Comparison of ENCODE assay signal across 25 mouse cellular contexts in genomic region chr2:106086121-106086520, GRCm38 (mm10).
DNase-seq lines count a peak whose midpoint lies in the region; ATAC-seq and TF ChIP-seq lines count a peak whose summit lies in the region.
"Had no signal": no experiment of that assay in that cellular context is flagged by ENCODE, and none has a peak within 500 bp of the region (broad histone marks: within the 10 kb centered on the region; RNA-seq: fewer than 3 reads in every experiment).

No protein-coding gene starts in this region.

- no peaks in the 10 kb centered on the region for H3K36me3 ChIP-seq in embryonic facial prominence, embryonic 14.5 days (ENCODE audit: control insufficient read depth, insufficient read depth, low read length)
- H3K36me3 ChIP-seq in embryonic facial prominence, embryonic 10.5 days (replicated peaks): no peaks in the 10 kb centered on the region
- no peaks in the 10 kb centered on the region for H3K36me3 ChIP-seq in kidney, postnatal 0 days (ENCODE audit: insufficient read depth, low read length)
- H3K36me3 ChIP-seq: heart, embryonic 10.5 days; kidney, embryonic 15.5 days; limb, embryonic 12.5 days; liver, embryonic 12.5 days; neural tube, embryonic 12.5 days had no signal

- H3K27ac ChIP-seq in embryonic facial prominence, embryonic 14.5 days (replicated peaks; ENCODE audit: low read depth, low read length): no peak overlapping the region
- H3K27ac ChIP-seq in embryonic facial prominence, embryonic 10.5 days (replicated peaks): no peak overlapping the region
- H3K27ac ChIP-seq in kidney, postnatal 0 days: no peak overlapping the region
- H3K27ac ChIP-seq: heart, embryonic 10.5 days; kidney, embryonic 15.5 days; limb, embryonic 12.5 days; liver, embryonic 12.5 days; neural tube, embryonic 12.5 days had no signal

- H3K27me3 ChIP-seq in embryonic facial prominence, embryonic 14.5 days (replicated peaks; ENCODE audit: control insufficient read depth, insufficient read depth, low read length): no peaks in the 10 kb centered on the region; the same call in 1 of the 2 replicates
- H3K27me3 ChIP-seq in embryonic facial prominence, embryonic 10.5 days (replicated peaks; ENCODE audit: low read depth, poor library complexity, severe bottlenecking): peaks cover 4% of the 10 kb centered on the region; the same call in 1 of the 2 replicates
- no peaks in the 10 kb centered on the region for H3K27me3 ChIP-seq in kidney, postnatal 0 days (ENCODE audit: insufficient read depth, low read length)
- H3K27me3 ChIP-seq: limb, embryonic 12.5 days; liver, embryonic 12.5 days; neural tube, embryonic 12.5 days had no signal

- no peaks in the 10 kb centered on the region for H3K9me3 ChIP-seq in embryonic facial prominence, embryonic 14.5 days (ENCODE audit: control insufficient read depth, low read length)
- no peaks in the 10 kb centered on the region for H3K9me3 ChIP-seq in embryonic facial prominence, embryonic 10.5 days
- H3K9me3 ChIP-seq in kidney, postnatal 0 days (replicated peaks; ENCODE audit: low read length): no peaks in the 10 kb centered on the region
- H3K9me3 ChIP-seq: heart, embryonic 10.5 days; kidney, embryonic 15.5 days; limb, embryonic 12.5 days; liver, embryonic 12.5 days; neural tube, embryonic 12.5 days had no signal

- TF ChIP-seq CTCF in kidney, postnatal 0 days (IDR thresholded peaks at IDR 0.05; ENCODE audit: low read depth): peak; percentile 41

- no peak overlapping the region for H3K9ac ChIP-seq in embryonic facial prominence, embryonic 14.5 days (ENCODE audit: low read depth, low read length)
- no peak overlapping the region for H3K9ac ChIP-seq in kidney, postnatal 0 days (ENCODE audit: low read depth, low read length)
- H3K9ac ChIP-seq: kidney, embryonic 15.5 days; limb, embryonic 12.5 days; liver, embryonic 12.5 days; lung, embryonic 14.5 days; neural tube, embryonic 12.5 days had no signal

- H3K4me1 ChIP-seq in embryonic facial prominence, embryonic 14.5 days (ENCODE audit: control insufficient read depth, insufficient read depth, low read length): no peaks in the 10 kb centered on the region
- no peaks in the 10 kb centered on the region for H3K4me1 ChIP-seq in embryonic facial prominence, embryonic 10.5 days
- no peaks in the 10 kb centered on the region for H3K4me1 ChIP-seq in kidney, postnatal 0 days (replicated peaks; ENCODE audit: insufficient read depth, low read length)
- H3K4me1 ChIP-seq: heart, embryonic 10.5 days; kidney, embryonic 15.5 days; limb, embryonic 12.5 days; liver, embryonic 12.5 days had no signal

- peak; percentile 34 for DNase-seq in embryonic facial prominence, embryonic 14.5 days (ENCODE audit: low spot score)
- no peak for DNase-seq in embryonic facial prominence, embryonic 10.5 days (ENCODE audit: low spot score)
- DNase-seq in kidney, postnatal 0 days (ENCODE audit: low spot score): peak; percentile 29
- DNase-seq in kidney, postnatal 10 days: no peak
- DNase-seq in A20 (ENCODE audit: low read depth, low spot score): peak; percentile 59
- peak; percentile 15 for DNase-seq in brain, adult 2 months (ENCODE audit: low read depth, low spot score)
- DNase-seq in adrenal gland, postnatal 10 days: no peak
- no peak for DNase-seq in urinary bladder, adult 18-20 months (ENCODE audit: low spot score in 2 of 2)
- DNase-seq: gastrocnemius, postnatal 36 days; heart, postnatal 14 days; lung, embryonic 14.5 days; lung, postnatal 36 days; right cerebral cortex, postnatal 14 days; spleen, adult 18-20 months; thymus, postnatal 36 days had no signal

- no peak overlapping the region for H3K4me2 ChIP-seq in embryonic facial prominence, embryonic 14.5 days (ENCODE audit: low read depth, low read length)
- H3K4me2 ChIP-seq in kidney, postnatal 0 days (ENCODE audit: low read length): no peak overlapping the region
- H3K4me2 ChIP-seq: kidney, embryonic 15.5 days; limb, embryonic 12.5 days; liver, embryonic 12.5 days; lung, embryonic 14.5 days; neural tube, embryonic 12.5 days had no signal

- no peak overlapping the region for H3K4me3 ChIP-seq in embryonic facial prominence, embryonic 14.5 days (ENCODE audit: low read depth, low read length)
- H3K4me3 ChIP-seq in embryonic facial prominence, embryonic 10.5 days: no peak overlapping the region
- no peak overlapping the region for H3K4me3 ChIP-seq in kidney, postnatal 0 days (replicated peaks; ENCODE audit: low read depth, low read length)
- H3K4me3 ChIP-seq: erythroblast, embryonic 14.5 days; heart, embryonic 10.5 days; kidney, embryonic 15.5 days; limb, embryonic 12.5 days; liver, embryonic 12.5 days; neural tube, embryonic 12.5 days had no signal

- no peak for ATAC-seq in embryonic facial prominence, embryonic 14.5 days (ENCODE audit: low read depth)
- ATAC-seq in kidney, postnatal 0 days (replicated peaks; ENCODE audit: low FRiP score, low read depth): no peak
- ATAC-seq: activated CD4-positive, CD25-positive, alpha-beta regulatory T cell, adult 4 months; forebrain, embryonic 16.5 days; hindbrain, embryonic 16.5 days; intestine, postnatal 0 days; liver, embryonic 12.5 days had no signal

- 64% methylated on average over 8 of the region's 8 CpGs for WGBS in embryonic facial prominence, embryonic 14.5 days
- WGBS in embryonic facial prominence, embryonic 10.5 days: 67% methylated on average over 8 of the region's 8 CpGs
- 51% methylated on average over 8 of the region's 8 CpGs for WGBS in kidney, postnatal 0 days

Comparison
In these comparisons a context has a peak if more than half of its experiments do, and no peak if none do; other contexts are left out.
1. DNase-seq: peak in embryonic facial prominence, embryonic 14.5 days (single experiment), kidney, postnatal 0 days (single experiment), A20 (single experiment) and brain, adult 2 months (single experiment); none in embryonic facial prominence, embryonic 10.5 days (single experiment), kidney, postnatal 10 days (single experiment), adrenal gland, postnatal 10 days (single experiment) and urinary bladder, adult 18-20 months (0 of 2).